Mouse (Mus musculus): ENCODE results near the gene Pate2.

DNA sequence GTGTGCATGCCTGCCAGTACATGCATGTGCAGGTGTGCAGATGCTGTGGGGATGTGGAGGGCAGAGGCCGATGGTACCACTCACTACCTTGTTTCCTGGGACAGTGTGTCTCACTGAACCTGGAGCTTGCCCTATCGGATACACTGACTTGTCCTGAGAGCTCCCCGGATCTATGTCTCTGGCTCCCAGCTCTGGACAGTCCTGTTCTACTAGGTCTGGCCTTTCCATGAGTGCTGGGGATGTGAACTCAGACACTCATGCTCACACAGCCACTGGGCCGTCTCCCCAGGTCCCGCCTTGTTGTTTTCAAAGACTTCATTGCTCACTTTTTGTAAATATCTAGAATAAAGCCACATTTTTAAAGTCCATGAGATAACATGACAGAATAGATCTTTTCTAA is 29.1 kb upstream of the Pate2 start:
- TF ChIP-seq POLR2A (IDR thresholded peaks at IDR 0.05; ENCODE audit: borderline replicate concordance, low read depth, low read length) (no peak), CTCF (IDR thresholded peaks at IDR 0.05; ENCODE audit: low read depth, low read length) (no peak)

Measured in bone marrow macrophage, adult 2 months (primary cell).